Mouse (Mus musculus) megakaryocyte, embryonic 14.5 days (primary cell): Measurements from ENCODE around the gene 1700030K09Rik.

Source experiments
- FLI1 ChIP-seq: IDR thresholded peaks from 2 replicates; pipeline ENCODE4 v1.6.1; 2012; ENCODE audit warnings: low read length, inconsistent platforms, mixed read lengths
- GATA1 ChIP-seq: IDR thresholded peaks from 3 replicates; pipeline ENCODE4 v1.6.1; 2012; ENCODE audit warnings: mixed read lengths, low read length, inconsistent platforms, borderline replicate concordance

DNA sequence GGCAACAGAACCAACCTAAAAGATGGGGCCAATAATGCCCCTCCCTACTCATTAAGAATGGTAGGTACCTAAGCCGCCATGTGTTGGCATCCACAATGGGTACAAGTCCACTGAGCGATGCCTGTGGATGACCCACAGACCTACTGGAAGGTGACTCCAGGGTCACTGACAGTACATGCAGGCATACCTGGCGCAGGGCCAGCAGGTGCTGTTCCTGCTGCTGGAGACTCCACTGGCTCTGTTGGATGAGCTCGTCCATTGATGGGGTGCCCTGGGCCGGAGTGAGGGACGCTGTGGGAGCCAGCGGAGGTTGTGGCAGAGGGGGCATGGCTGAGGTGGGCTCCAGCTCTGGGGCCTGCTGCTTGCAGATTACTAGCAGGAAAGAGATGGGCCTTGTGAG is 27.0 kb downstream of the 1700030K09Rik start:
- TF ChIP-seq GATA1 (no peak), FLI1 (no peak)
